Mouse (Mus musculus) natural killer cell, adult 2 months (primary cell): ENCODE measurements around the gene Gpatch4.

Experiments used
- DNase-seq, 2 experiments: peaks; one replicate each; pipeline ENCODE4 v3.0.0; 2022; ENCODE audit warnings: low spot score in 2 of 2

Gpatch4 gene

DNA sequence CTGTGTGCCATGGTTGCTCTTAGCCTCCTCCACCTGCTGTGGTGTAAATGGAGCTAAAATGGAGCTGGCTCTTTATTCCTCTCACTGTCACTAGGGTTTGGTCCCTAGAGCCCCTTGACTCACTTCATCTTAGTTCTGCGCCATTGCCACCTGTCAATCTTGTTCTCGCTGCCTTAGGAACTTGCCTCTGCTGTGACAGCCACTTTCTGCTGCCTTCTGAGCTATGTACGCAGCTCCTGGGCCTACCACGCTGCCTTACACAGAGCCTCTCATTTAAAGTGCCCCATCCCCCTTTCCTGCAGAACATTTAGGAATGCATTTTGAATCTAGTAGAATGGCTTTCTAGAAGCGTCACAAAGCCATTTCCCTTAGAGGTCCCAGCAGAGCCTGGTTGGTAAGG lies 51.2 kb downstream of the Gpatch4 start:
- DNase-seq: no peak

DNA sequence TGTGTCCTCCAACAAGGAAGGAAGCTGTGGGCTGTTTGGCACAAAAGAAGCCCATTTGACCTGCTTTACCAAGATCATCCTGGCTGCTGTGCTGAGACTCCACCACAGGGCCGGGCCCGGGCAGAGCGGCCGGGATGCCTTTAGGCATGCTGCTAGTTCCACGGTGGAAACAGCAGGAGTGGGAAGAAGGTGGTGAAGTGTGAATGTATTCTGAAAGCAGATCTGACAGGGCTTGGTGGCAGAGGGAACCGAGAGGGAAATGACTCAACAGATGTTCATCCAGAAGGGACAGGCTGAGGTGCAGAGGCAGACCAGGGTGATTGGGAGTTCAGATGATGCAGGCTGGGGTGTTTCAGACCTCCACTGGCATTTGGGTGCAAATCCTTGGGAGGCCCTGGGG lies 54.8 kb downstream of the Gpatch4 start:
- no peak for DNase-seq

DNA sequence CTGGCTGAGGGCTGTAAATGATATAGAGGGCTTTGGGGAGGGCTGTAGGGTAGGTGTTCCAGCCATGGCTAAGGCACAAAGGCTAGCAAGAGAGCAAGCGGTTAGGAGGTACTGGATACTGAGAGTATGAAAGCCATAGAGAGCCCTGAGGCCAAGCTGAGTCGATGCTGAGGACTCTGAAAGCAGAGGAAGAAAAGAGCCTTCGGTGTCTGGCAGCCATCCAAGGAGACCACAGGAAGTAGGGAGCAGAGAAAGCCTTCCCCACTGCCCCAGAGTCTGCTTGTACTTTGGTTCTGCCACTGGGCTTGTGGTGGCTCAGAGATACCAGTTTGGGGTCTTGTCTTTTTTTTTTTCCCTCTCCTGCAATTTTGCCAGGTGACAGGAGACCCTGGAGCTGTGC lies 57.3 kb downstream of the Gpatch4 start:
- DNase-seq: no peak

DNA sequence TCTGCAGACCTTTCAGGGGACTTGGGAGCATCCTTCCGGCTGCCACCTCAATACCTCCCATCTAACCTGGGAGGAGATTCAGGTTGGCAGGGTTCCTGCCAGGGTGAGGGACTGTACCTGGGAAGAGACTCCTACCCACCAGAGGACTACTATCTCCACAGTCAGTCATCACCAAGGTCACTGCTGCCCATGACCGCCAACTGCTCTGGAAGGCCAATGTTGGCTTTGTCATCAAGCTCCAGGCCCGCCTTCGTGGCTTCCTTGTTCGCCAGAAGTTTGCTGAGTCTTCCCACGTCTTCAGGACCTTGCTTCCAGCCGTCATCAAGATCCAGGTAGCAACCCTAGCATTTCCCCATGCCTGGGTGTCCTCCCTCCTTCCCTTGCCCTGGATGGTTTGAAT lies 58.8 kb downstream of the Gpatch4 start:
- no peak for DNase-seq

DNA sequence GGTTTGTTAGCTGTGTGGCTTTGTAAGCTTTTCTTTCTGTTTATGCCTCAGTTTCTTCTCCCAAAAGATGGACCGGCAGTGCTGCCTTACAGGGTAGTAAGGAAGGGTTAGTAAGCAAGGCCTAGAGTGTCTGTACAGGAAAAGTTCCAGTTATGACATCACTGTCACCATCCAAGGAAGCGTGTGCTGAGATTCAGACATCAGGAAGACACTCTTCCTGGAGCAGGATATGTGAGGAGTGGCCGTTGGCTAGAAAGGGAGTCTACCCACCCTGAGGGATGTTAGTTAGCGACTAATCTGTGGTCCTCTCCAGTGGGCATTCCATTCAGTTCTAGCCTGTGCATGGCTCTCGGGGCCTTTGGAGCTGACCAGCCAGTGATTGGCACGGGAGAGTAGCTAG lies 59.3 kb downstream of the Gpatch4 start:
- no peak for DNase-seq

DNA sequence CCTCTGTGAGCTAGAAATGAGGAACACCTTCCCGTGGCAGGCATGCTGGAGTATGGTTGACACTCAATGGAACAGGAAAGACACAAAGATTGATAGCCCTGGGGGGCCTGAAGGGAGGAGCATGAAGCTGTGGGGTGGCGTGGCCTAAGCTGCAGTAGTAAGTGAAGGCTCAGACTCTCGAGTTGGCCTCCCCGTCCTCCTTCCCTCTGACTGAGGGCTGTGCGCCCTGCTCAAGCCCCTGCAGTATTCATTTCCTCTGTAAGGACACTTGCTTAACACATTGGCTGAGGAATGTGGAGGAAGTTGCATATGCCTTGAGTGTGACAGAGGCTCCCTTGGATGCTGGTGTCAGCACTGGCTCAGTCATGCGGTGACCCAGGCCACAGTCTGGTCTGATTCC lies 59.7 kb downstream of the Gpatch4 start:
- DNase-seq: no peak
